Mouse (Mus musculus) thymus, postnatal 0 days (tissue): ENCODE measurements around the gene Nme1. TPM values are rescaled to one million over a fixed set of nuclear protein-coding genes. Genes with fewer than 3 reads are reported as not detected.

Source experiments
- polyA plus RNA-seq: library from polyadenylated mRNA; unstranded; fragments of >200 nt; fragmentation: Nextera tagmentation; extraction: Ambion mirVana; gene quantifications from 2 replicates; pipeline ENCODE4 v1.2.1, GENCODE M21; 2015

The Nme1 gene
- polyA plus RNA-seq, 1 experiment from 2014 or later = 200 TPM

Other genes with a start within 250 kb of the Nme1 start
- 35.6 and 36.3 TPM in 2 replicates for gene Utp18, start 82.8 kb downstream of the Nme1 start, polyA plus RNA-seq
- 29.2 and 36.8 TPM in 2 replicates for gene Mbtd1, start 82.7 kb downstream of the Nme1 start, polyA plus RNA-seq
- gene Nme2, start 12.3 kb downstream of the Nme1 start, polyA plus RNA-seq = 134 and 143 TPM in 2 replicates
- gene Gm20390, start 228 bp downstream of the Nme1 start, polyA plus RNA-seq = 348 and 383 TPM in 2 replicates
- gene Spag9, start 27.6 kb upstream of the Nme1 start, polyA plus RNA-seq = 32.1 and 41.4 TPM in 2 replicates
- 21.6 and 23.9 TPM in 2 replicates for gene Tob1, start 242.9 kb upstream of the Nme1 start, polyA plus RNA-seq